Mouse (Mus musculus): ENCODE measurements at regions not wholly inside any gene's neighbourhood (a gene's known extent, or its start where the extent isn't known, plus 50 kb on each side); places are given as distances from the start of the nearest gene placed in this dataset.

- TF ChIP-seq POLR2A (IDR thresholded peaks at IDR 0.05; ENCODE audit: low read depth, low read length) (no peak), CTCF (IDR thresholded peaks at IDR 0.05; ENCODE audit: borderline replicate concordance, insufficient read depth, low read length) (no peak)
Observed at GRCm38 (mm10) chr6:98848835-98849234, 506.3 kb upstream of the Gm765 start.

Data from embryonic fibroblast, embryonic 13.5 days (primary cell).